Mouse (Mus musculus): ENCODE measurements at regions not wholly inside any gene's neighbourhood (a gene's known extent, or its start where the extent isn't known, plus 50 kb on each side); places are given as distances from the start of the nearest gene placed in this dataset.

GRCm38 (mm10) chrX:99340223-99340622 is 130.8 kb downstream of the Pja1 start:
- no peak for DNase-seq (ENCODE audit: low read depth)

GRCm38 (mm10) chrX:99339081-99339876 is 131.8 kb downstream of the Pja1 start:
- no peak for DNase-seq (ENCODE audit: low read depth)

DNA sequence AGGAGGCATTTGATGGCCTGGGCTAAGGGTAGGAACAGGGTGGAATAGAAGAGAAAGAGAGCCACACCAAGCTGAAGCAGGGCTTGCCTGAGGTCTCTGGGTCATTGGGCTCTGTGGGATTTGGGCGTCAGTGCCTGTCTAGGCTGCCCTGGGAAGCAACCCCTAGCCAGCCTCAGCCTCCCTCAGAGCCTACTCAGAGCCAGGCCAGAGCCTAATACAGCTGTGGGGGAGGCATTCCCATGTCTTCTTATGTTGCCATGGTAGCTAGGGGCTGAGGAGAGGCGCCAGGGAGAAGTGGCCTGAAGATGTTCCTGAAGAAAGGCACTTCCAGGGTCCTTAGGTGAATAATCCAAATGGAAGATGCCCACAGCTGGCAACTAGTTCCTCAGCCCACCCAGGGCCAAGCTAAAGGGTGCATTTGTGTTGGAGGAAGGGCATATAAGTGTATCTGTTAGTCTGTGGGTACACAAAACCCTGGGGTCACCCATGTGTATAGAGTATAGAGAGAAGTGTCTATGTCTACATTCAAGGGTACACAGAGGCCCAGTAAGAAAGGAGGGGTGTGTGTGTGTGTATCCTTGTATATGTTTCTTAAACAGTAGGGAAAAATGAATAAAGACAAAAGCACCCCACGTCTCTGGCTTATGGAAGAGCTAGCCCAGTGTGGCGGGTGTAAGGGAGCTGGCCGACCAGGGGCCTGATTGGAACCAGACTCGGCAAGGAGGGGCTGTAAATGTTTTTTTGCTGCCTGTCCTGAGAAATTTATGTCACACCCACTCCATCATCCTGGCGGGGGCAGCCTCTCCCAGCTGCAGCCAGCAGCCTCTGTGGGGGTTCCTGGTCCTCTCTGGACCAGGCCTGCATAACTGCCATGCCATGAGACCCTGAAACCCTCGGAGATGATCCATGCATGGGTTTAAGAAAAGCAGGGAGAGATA is 134.2 kb downstream of the Pja1 start:
- no peak for DNase-seq (ENCODE audit: low read depth)

GRCm38 (mm10) chrX:99335886-99336589 is 135.0 kb downstream of the Pja1 start:
- no peak for DNase-seq (ENCODE audit: low read depth)

DNA sequence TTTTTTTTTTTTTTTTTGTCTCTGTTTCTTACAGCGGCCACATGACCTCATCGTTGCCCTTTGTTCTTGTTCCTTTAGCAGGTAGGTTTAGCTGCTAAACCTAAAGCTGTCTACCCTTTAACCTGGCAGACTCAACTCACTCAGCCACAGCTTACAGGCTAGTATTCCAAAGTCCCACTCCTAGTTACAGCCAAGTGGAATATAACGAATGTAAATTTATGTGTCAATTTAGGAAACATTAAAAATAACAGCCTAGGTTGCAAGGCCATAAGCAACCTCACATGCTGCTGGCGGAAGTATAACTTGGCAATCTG is 138.7 kb downstream of the Pja1 start:
- DNase-seq (ENCODE audit: low read depth): no peak

GRCm38 (mm10) chrX:99331764-99332456 is 139.2 kb downstream of the Pja1 start:
- no peak for DNase-seq (ENCODE audit: low read depth)

DNA sequence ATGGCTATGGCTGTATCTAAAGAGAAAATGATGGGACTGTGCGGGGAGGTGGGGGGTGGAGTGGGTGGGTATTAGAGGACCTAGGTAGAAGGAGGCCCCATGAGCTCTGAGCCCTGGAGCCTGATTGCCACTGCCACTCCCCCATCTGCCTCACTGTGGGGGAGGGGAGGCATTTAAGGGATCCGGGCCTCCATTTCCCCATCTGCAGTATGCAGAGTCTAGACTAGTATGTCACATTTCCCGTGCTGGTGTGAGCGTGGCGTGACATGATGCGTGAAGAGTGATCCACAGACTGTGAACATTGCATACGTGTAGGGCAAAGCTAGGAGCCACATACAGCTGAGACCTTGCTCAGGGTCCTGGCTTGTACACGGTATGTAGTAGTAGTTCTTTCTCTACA is 140.7 kb downstream of the Pja1 start:
- no peak for DNase-seq (ENCODE audit: low read depth)

DNA sequence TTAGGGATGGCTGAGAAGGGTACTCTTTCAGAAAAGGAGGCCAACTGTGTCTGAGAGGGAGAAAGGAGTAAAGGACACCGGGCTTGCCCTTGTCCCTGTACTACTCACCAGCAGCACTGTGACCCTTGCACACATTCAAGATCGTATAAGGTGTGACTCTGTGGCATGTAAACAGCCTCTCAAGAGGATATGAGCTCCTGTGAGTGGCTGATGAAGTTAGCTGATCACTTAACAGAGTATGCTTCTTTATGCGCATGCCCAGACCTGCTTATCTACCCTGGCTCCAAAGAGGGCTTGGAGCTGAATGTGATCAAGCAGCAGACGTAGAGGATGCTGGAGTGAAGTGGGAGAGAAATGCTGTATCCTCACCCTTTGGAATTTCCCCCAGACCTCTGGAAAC is 142.5 kb downstream of the Pja1 start:
- no peak for DNase-seq (ENCODE audit: low read depth)

DNA sequence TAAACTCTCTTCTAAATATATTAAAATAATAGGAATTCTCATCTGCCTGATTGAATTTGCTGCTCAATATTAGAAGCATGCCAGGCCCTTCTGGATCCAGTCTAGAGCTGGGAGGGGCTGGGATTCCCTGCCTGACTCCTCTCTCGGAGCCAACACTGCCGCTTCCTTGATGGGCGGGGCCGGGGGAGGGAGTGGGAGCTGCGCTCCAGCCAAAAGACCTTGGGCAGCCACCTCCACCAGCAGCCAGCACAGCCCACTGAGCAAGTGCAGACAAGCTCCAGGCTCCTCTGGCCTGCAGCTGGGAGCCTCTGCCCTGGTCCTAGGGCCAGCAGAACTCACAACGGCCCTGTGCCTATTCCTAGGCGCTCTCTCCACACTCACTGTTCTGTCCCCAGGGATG is 144.9 kb downstream of the Pja1 start:
- DNase-seq (ENCODE audit: low read depth): no peak

- no peak for DNase-seq (ENCODE audit: low read depth)
Observed at GRCm38 (mm10) chrX:99325460-99325859, 145.6 kb downstream of the Pja1 start.

GRCm38 (mm10) chrX:99324546-99325170 is 146.4 kb downstream of the Pja1 start:
- DNase-seq (ENCODE audit: low read depth): no peak

DNA sequence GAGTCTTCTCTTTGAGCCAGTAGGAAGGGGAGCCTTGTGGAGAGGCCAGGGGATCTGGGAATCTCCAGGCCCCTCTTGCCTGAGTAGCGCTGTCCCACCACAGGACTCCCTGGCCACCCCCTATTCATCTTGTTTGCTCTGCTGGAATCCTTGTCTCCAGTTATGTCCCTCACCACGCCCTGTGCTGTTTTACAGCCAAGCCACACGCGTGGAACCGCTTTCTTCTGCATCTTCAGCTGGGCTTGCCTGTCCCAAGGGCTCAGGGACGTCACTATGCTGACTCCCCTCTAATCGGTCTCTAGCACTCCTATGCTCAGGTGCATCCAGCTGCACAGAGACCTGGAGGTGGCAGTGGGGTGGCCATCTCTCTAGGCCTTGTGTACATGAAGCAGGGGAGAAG is 151.3 kb downstream of the Pja1 start:
- no peak for DNase-seq (ENCODE audit: low read depth)

DNA sequence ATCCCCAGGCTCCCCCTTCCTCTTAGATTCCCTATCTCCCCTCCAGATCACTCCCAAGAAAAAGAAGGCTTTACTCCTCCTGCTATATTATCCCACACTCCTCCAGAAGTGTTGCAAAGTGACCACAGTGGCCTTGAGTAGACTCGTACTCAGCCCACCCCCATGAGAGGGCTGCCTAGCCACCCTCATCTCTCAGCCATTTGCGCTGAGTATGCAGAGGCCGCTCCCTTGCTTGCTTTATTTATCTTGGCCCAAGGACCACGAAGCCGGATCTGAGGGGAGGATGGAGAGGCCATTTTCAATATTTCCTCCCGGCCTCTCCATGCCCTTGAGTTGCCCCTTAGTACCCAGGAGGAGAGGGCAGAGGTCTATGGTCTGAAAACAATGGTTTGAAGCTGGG is 151.9 kb downstream of the Pja1 start:
- no peak for DNase-seq (ENCODE audit: low read depth)

DNA sequence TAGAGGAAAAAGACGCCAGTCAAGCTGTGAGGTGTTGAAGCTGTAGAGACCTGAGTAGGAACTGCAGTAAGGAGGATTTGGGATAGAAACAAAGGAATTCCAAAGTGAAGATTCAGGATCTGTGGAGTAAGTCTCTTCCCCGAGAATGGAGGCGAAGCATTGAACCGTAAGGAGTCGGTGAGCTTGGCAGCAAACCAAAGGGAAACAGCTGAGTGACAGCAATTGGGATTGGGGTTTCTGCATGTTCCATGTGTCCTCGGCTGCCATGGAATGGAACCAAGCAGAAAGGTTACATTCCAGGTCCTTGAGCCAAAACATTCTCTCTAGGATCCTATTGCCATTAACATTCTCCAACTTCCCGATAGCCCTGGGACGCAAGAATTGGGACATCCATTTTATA is 152.9 kb downstream of the Pja1 start:
- no peak for DNase-seq (ENCODE audit: low read depth)

GRCm38 (mm10) chrX:99317736-99318135 is 153.3 kb downstream of the Pja1 start:
- no peak for DNase-seq (ENCODE audit: low read depth)

GRCm38 (mm10) chrX:99316410-99317056 is 154.5 kb downstream of the Pja1 start:
- no peak for DNase-seq (ENCODE audit: low read depth)

DNA sequence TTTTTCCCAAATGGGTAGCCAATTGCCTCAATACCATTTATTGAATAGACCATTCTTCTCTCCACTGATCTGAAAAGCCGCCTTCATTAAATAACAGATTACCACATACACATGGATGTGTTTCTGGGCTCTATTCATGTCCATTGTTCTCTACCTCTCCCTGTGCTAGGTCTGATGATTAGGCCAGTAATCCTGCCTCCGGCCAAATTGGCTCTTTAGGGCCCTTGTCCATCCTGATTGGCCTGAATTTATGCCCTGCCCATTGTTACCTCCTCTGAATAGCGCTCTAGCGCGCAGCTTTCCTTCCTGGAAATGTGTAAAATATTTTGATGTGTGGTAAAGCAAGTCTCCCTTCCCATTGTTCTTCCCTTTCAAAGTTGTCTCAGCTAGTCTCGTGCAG is 163.2 kb downstream of the Efnb1 start:
- no peak for DNase-seq (ENCODE audit: low read depth)

- DNase-seq (ENCODE audit: low read depth): no peak
Observed at GRCm38 (mm10) chrX:99294726-99295125, 158.8 kb downstream of the Efnb1 start.

- no peak for DNase-seq (ENCODE audit: low read depth)
Observed at GRCm38 (mm10) chrX:99293967-99294366, 158.0 kb downstream of the Efnb1 start.

- no peak for DNase-seq (ENCODE audit: low read depth)
Observed at GRCm38 (mm10) chrX:99292758-99293157, 156.8 kb downstream of the Efnb1 start.

GRCm38 (mm10) chrX:99291965-99292364 is 156.0 kb downstream of the Efnb1 start:
- DNase-seq (ENCODE audit: low read depth): no peak

Measured in 416B (cell line).